Mouse (Mus musculus) embryonic facial prominence, embryonic 13.5 days (tissue): ENCODE results near the gene Trim47. TPM values are rescaled to one million over a fixed set of nuclear protein-coding genes. Genes with fewer than 3 reads are reported as not detected.

Experiments
- ATAC-seq: fragments of 200-750 bp; cut with Nextera tagmentation; 2 replicates; pipeline ENCODE4 v1.8.0; 2017; ENCODE audit warnings: low read depth; ENCODE audit not compliant: insufficient number of reproducible peaks, insufficient read depth, low FRiP score, low TSS enrichment
- H3K27ac ChIP-seq: fragments of 300-500 bp; sonication (generic); 2 replicates; pipeline ENCODE4 v1.5.1; 2015; ENCODE audit warnings: moderate library complexity, mild to moderate bottlenecking, inconsistent platforms
- H3K27me3 ChIP-seq: fragments of 300-500 bp; sonication (generic); 2 replicates; pipeline ENCODE4 v1.6.1; 2015; ENCODE audit warnings: mild to moderate bottlenecking, inconsistent platforms
- H3K36me3 ChIP-seq: fragments of 300-500 bp; sonication (generic); 2 replicates; pipeline ENCODE4 v1.6.1; 2015; ENCODE audit warnings: mild to moderate bottlenecking, inconsistent platforms
- H3K4me1 ChIP-seq: fragments of 300-500 bp; sonication (generic); 2 replicates; pipeline ENCODE4 v1.6.1; 2015; ENCODE audit warnings: inconsistent platforms
- H3K4me2 ChIP-seq: fragments of 300-500 bp; sonication (generic); 2 replicates; pipeline ENCODE4 v1.6.1; 2015; ENCODE audit warnings: moderate library complexity, mild to moderate bottlenecking, inconsistent platforms
- H3K4me3 ChIP-seq: fragments of 300-500 bp; sonication (generic); 2 replicates; pipeline ENCODE4 v1.5.1; 2015; ENCODE audit warnings: mild to moderate bottlenecking, inconsistent platforms
- H3K9ac ChIP-seq: fragments of 300-500 bp; sonication (generic); 2 replicates; pipeline ENCODE4 v1.6.1; 2015; ENCODE audit warnings: mild to moderate bottlenecking, inconsistent platforms
- H3K9me3 ChIP-seq: fragments of 300-500 bp; sonication (generic); 2 replicates; pipeline ENCODE4 v1.6.1; 2016; ENCODE audit warnings: inconsistent platforms
- WGBS: fragments of 180-500 bp; shearing (Covaris S2); methylation state at CpG from one replicate; pipeline ENCODE4 v1.1.7; 2015; ENCODE audit warnings: mixed read lengths; 5-methylcytosine and 5-hydroxymethylcytosine counted together
- polyA plus RNA-seq: library from polyadenylated mRNA; unstranded; fragments of >200 nt; fragmentation: Nextera tagmentation; extraction: Ambion mirVana; gene quantifications from 2 replicates; pipeline ENCODE4 v1.2.1, GENCODE M21; 2015

Gene Trim47
- polyA plus RNA-seq, 1 experiment from 2014 or later = 8.6 TPM

GRCm38 (mm10) chr11:116150960-116151359 lies 23.9 kb upstream of the Trim47 start:
- no peak overlapping the region for H3K4me2 ChIP-seq
- H3K27ac ChIP-seq = no peak overlapping the region
- ATAC-seq = no peak
- H3K36me3 ChIP-seq = peaks cover 99% of the 10 kb centered on the region
- no peaks in the 10 kb centered on the region for H3K4me1 ChIP-seq
- H3K9me3 ChIP-seq = no peaks in the 10 kb centered on the region
- H3K27me3 ChIP-seq = no peaks in the 10 kb centered on the region
- WGBS = 93% methylated on average over 2 of the region's 2 CpGs
- no peak overlapping the region for H3K4me3 ChIP-seq
- H3K9ac ChIP-seq = no peak overlapping the region

GRCm38 (mm10) chr11:116149341-116149740 lies 22.3 kb upstream of the Trim47 start:
- peaks cover 100% of the 10 kb centered on the region for H3K36me3 ChIP-seq
- no peak overlapping the region for H3K4me2 ChIP-seq
- no peak for ATAC-seq
- no peak overlapping the region for H3K4me3 ChIP-seq
- H3K9ac ChIP-seq = no peak overlapping the region; the same call in 1 of the 2 replicates
- H3K4me1 ChIP-seq = no peaks in the 10 kb centered on the region
- no peaks in the 10 kb centered on the region for H3K27me3 ChIP-seq
- no peaks in the 10 kb centered on the region for H3K9me3 ChIP-seq
- no peak overlapping the region for H3K27ac ChIP-seq
- 77% methylated on average over 6 of the region's 6 CpGs for WGBS

GRCm38 (mm10) chr11:116148761-116149221 lies 21.8 kb upstream of the Trim47 start:
- Histone ChIP-seq H3K4me2 (no peak overlapping the region), H3K27me3 (no peaks in the 10 kb centered on the region), H3K4me3 (no peak overlapping the region), H3K9ac (peak overlapping the region; percentile 11; the same call in 1 of the 2 replicates), H3K27ac (no peak overlapping the region; the same call in 1 of the 2 replicates), H3K9me3 (no peaks in the 10 kb centered on the region), H3K36me3 (peaks cover 100% of the 10 kb centered on the region), H3K4me1 (no peaks in the 10 kb centered on the region)
- ATAC-seq = no peak
- WGBS = 69% methylated on average over 20 of the region's 20 CpGs

- H3K9me3 ChIP-seq = no peaks in the 10 kb centered on the region
- H3K36me3 ChIP-seq = peaks cover 99% of the 10 kb centered on the region
- no peak overlapping the region for H3K4me3 ChIP-seq
- H3K9ac ChIP-seq = no peak overlapping the region
- H3K4me1 ChIP-seq = no peaks in the 10 kb centered on the region
- H3K27ac ChIP-seq = no peak overlapping the region
- H3K4me2 ChIP-seq = no peak overlapping the region
- WGBS = 77% methylated on average over 25 of the region's 25 CpGs
- ATAC-seq = no peak
- no peaks in the 10 kb centered on the region for H3K27me3 ChIP-seq
These were observed 19.4 kb upstream of the Trim47 start for GRCm38 (mm10) chr11:116146294-116146985.

GRCm38 (mm10) chr11:116145481-116146293 lies 18.7 kb upstream of the Trim47 start:
- Histone ChIP-seq H3K4me2 (no peak overlapping the region), H3K4me1 (no peaks in the 10 kb centered on the region), H3K27me3 (no peaks in the 10 kb centered on the region), H3K4me3 (no peak overlapping the region), H3K9me3 (no peaks in the 10 kb centered on the region), H3K36me3 (peaks cover 92% of the 10 kb centered on the region), H3K27ac (no peak overlapping the region), H3K9ac (peak overlapping the region; percentile 32; the same call in 1 of the 2 replicates)
- no peak for ATAC-seq
- 61% methylated on average over 18 of the region's 18 CpGs for WGBS

- 86% methylated on average over 3 of the region's 3 CpGs for WGBS
- no peak overlapping the region for H3K27ac ChIP-seq
- no peak overlapping the region for H3K4me3 ChIP-seq
- no peak overlapping the region for H3K4me2 ChIP-seq
- no peaks in the 10 kb centered on the region for H3K27me3 ChIP-seq
- H3K9me3 ChIP-seq = no peaks in the 10 kb centered on the region
- peaks cover 6% of the 10 kb centered on the region; the same call in 1 of the 2 replicates for H3K4me1 ChIP-seq
- ATAC-seq = no peak
- peaks cover 70% of the 10 kb centered on the region for H3K36me3 ChIP-seq
- H3K9ac ChIP-seq = no peak overlapping the region
These were observed 16.5 kb upstream of the Trim47 start for GRCm38 (mm10) chr11:116143468-116143867.

GRCm38 (mm10) chr11:116142211-116142991 lies 15.4 kb upstream of the Trim47 start:
- Histone ChIP-seq H3K36me3 (peaks cover 59% of the 10 kb centered on the region), H3K4me3 (no peak overlapping the region), H3K27me3 (no peaks in the 10 kb centered on the region), H3K4me1 (peaks cover 14% of the 10 kb centered on the region), H3K27ac (peak overlapping the region; percentile 1; the same call in 1 of the 2 replicates), H3K9ac (no peak overlapping the region), H3K9me3 (no peaks in the 10 kb centered on the region), H3K4me2 (no peak overlapping the region)
- 48% methylated on average over 10 of the region's 10 CpGs for WGBS
- no peak for ATAC-seq

- Histone ChIP-seq H3K27ac (peak within 1 kb of the TSS; percentile 69), H3K27me3 (no peaks in the 10 kb centered on the region)
These were observed 11.6 kb upstream of the Trim47 start, which contains the start of gene Mrpl38 for GRCm38 (mm10) chr11:116138468-116139138. Gene Mrpl38 (minus strand): TSS chr11:116138868.

GRCm38 (mm10) chr11:116138096-116138467 lies 11.1 kb upstream of the Trim47 start:
- Histone ChIP-seq H3K36me3 (peaks cover 42% of the 10 kb centered on the region), H3K27ac (peak overlapping the region; percentile 69; the same call in 1 of the 2 replicates), H3K4me1 (peaks cover 20% of the 10 kb centered on the region), H3K4me3 (peak overlapping the region; percentile 92), H3K27me3 (no peaks in the 10 kb centered on the region), H3K4me2 (peak overlapping the region; percentile 76), H3K9me3 (no peaks in the 10 kb centered on the region), H3K9ac (peak overlapping the region; percentile 88)
- under 1% methylated on average over 20 of the region's 20 CpGs for WGBS
- ATAC-seq = no peak

More at GRCm38 (mm10) chr11:116138468-116139138, 11.6 kb upstream of the Trim47 start, which contains the start of gene Mrpl38:
- under 1% methylated on average over 60 of the region's 60 CpGs for WGBS
- no peaks in the 10 kb centered on the region for H3K9me3 ChIP-seq
- H3K4me1 ChIP-seq = peaks cover 17% of the 10 kb centered on the region
- peak within 1 kb of the TSS; percentile 76 for H3K4me2 ChIP-seq
- H3K36me3 ChIP-seq = peaks cover 46% of the 10 kb centered on the region
- H3K9ac ChIP-seq = peak within 1 kb of the TSS; percentile 88
- peak; percentile 92 for ATAC-seq
- H3K4me3 ChIP-seq = peak within 1 kb of the TSS; percentile 92

GRCm38 (mm10) chr11:116134171-116134570 lies 7.2 kb upstream of the Trim47 start:
- Histone ChIP-seq H3K9me3 (no peaks in the 10 kb centered on the region), H3K4me2 (no peak overlapping the region), H3K9ac (no peak overlapping the region), H3K27me3 (no peaks in the 10 kb centered on the region), H3K36me3 (peaks cover 43% of the 10 kb centered on the region), H3K4me3 (no peak overlapping the region), H3K27ac (no peak overlapping the region), H3K4me1 (peaks cover 45% of the 10 kb centered on the region)
- WGBS = 83% methylated on average over 10 of the region's 10 CpGs
- no peak for ATAC-seq

- peaks cover 43% of the 10 kb centered on the region for H3K36me3 ChIP-seq
- H3K4me3 ChIP-seq = no peak overlapping the region
- no peak for ATAC-seq
- no peak overlapping the region for H3K27ac ChIP-seq
- H3K27me3 ChIP-seq = no peaks in the 10 kb centered on the region
- no peak overlapping the region for H3K9ac ChIP-seq
- 53% methylated on average over 5 of the region's 5 CpGs for WGBS
- no peak overlapping the region for H3K4me2 ChIP-seq
- no peaks in the 10 kb centered on the region for H3K9me3 ChIP-seq
- H3K4me1 ChIP-seq = peaks cover 42% of the 10 kb centered on the region
These were observed 6.5 kb upstream of the Trim47 start for GRCm38 (mm10) chr11:116133497-116133896.
